In the genomic region with DNA sequence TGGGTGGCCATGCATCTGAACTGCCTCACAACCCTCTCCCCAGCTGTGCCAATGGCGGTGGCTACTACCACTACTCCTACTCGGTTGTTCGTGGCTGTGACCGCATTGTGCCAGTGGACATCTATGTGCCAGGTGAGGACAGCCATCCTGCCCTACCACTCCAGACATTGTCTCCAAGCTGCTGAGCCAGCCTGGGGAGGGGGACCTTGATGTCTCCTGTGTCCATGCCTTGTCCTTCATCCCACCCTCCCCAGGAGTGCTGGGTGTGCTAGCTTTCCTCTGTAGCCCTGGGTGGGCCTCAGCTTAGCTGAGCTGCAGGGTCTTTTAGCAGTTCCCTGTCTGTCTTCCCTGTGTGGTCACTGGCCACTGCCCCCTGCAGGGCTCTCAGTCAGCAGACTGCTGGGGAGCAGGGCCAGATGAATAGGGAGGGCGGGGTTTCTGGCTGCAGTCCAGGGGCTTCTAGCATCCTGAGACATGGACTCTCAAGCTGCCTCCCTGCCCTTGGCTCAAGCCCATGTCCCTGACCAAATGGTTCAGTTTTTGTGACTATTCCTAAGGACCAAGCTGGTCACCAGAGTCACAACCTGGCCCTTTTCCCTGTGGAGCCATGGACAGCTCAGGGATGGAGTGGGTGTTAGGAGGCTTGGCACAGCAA, we compare ENCODE assay signal across 8 mouse cellular contexts. TPM values are rescaled to one million over a fixed set of nuclear protein-coding genes. Genes with fewer than 3 reads are reported as not detected.
A peak's percentile ranks its signal among the peaks of the same experiment; 100 is the strongest.
DNase-seq lines count a peak whose midpoint lies in the region; ATAC-seq and TF ChIP-seq lines count a peak whose summit lies in the region.

No protein-coding gene starts in this region.

- H3K27me3 ChIP-seq in intestine, embryonic 16.5 days (replicated peaks; ENCODE audit: control insufficient read depth, insufficient read depth, low read length) = no peaks in the 10 kb centered on the region
- no peaks in the 10 kb centered on the region for H3K27me3 ChIP-seq in intestine, embryonic 15.5 days (replicated peaks)
- no peaks in the 10 kb centered on the region for H3K27me3 ChIP-seq in neural tube, embryonic 12.5 days (replicated peaks)
- no peaks in the 10 kb centered on the region for H3K27me3 ChIP-seq in neural tube, embryonic 15.5 days (replicated peaks)
- no peaks in the 10 kb centered on the region for H3K27me3 ChIP-seq in midbrain, postnatal 0 days (ENCODE audit: insufficient read depth, low read length)

- no peak overlapping the region for H3K4me3 ChIP-seq in intestine, embryonic 16.5 days (ENCODE audit: low read length)
- H3K4me3 ChIP-seq in intestine, embryonic 15.5 days (replicated peaks) = no peak overlapping the region
- H3K4me3 ChIP-seq in neural tube, embryonic 12.5 days = no peak overlapping the region
- H3K4me3 ChIP-seq in neural tube, embryonic 15.5 days (replicated peaks) = no peak overlapping the region
- H3K4me3 ChIP-seq in midbrain, postnatal 0 days (ENCODE audit: low read depth, low read length) = no peak overlapping the region

- H3K4me1 ChIP-seq in intestine, embryonic 16.5 days (ENCODE audit: control insufficient read depth, insufficient read depth, low read length) = peaks cover 13% of the 10 kb centered on the region
- peaks cover 22% of the 10 kb centered on the region for H3K4me1 ChIP-seq in intestine, embryonic 15.5 days (replicated peaks)
- H3K4me1 ChIP-seq in neural tube, embryonic 12.5 days = peaks cover 27% of the 10 kb centered on the region
- peaks cover 39% of the 10 kb centered on the region for H3K4me1 ChIP-seq in neural tube, embryonic 15.5 days
- peaks cover 7% of the 10 kb centered on the region; the same call in 1 of the 2 replicates for H3K4me1 ChIP-seq in midbrain, postnatal 0 days (ENCODE audit: insufficient read depth, low read length)

- H3K9ac ChIP-seq in intestine, embryonic 16.5 days (ENCODE audit: low read depth, low read length) = 0 out of 2 replicates have a peak overlapping the region, but pooled peaks have one; percentile 16
- no peak overlapping the region for H3K9ac ChIP-seq in intestine, embryonic 15.5 days
- 0 out of 2 replicates have a peak overlapping the region, but pooled peaks have one; percentile 3 for H3K9ac ChIP-seq in neural tube, embryonic 12.5 days
- H3K9ac ChIP-seq in neural tube, embryonic 15.5 days (replicated peaks) = no peak overlapping the region
- no peak overlapping the region for H3K9ac ChIP-seq in midbrain, postnatal 0 days (replicated peaks; ENCODE audit: low read length, poor library complexity, severe bottlenecking)

- 88% methylated on average over 5 of the region's 5 CpGs for WGBS in intestine, embryonic 16.5 days
- 85% methylated on average over 5 of the region's 5 CpGs for WGBS in intestine, embryonic 15.5 days
- WGBS in neural tube, embryonic 12.5 days = 91% methylated on average over 5 of the region's 5 CpGs
- WGBS in neural tube, embryonic 15.5 days = 94% methylated on average over 5 of the region's 5 CpGs
- WGBS in midbrain, postnatal 0 days = 85% methylated on average over 5 of the region's 5 CpGs

- TF ChIP-seq CTCF in midbrain, postnatal 0 days (IDR thresholded peaks at IDR 0.05) = peak; percentile 16; the same call in 1 of the 2 replicates

- H3K4me2 ChIP-seq in intestine, embryonic 16.5 days (ENCODE audit: low read depth, low read length) = no peak overlapping the region
- no peak overlapping the region for H3K4me2 ChIP-seq in intestine, embryonic 15.5 days (replicated peaks)
- no peak overlapping the region for H3K4me2 ChIP-seq in neural tube, embryonic 12.5 days (replicated peaks)
- H3K4me2 ChIP-seq in neural tube, embryonic 15.5 days = no peak overlapping the region
- H3K4me2 ChIP-seq in midbrain, postnatal 0 days (ENCODE audit: low read depth, low read length, poor library complexity, severe bottlenecking) = no peak overlapping the region

- no peaks in the 10 kb centered on the region for H3K9me3 ChIP-seq in intestine, embryonic 16.5 days (ENCODE audit: control insufficient read depth, low read length)
- H3K9me3 ChIP-seq in intestine, embryonic 15.5 days = no peaks in the 10 kb centered on the region
- H3K9me3 ChIP-seq in neural tube, embryonic 12.5 days = no peaks in the 10 kb centered on the region
- H3K9me3 ChIP-seq in neural tube, embryonic 15.5 days (replicated peaks) = no peaks in the 10 kb centered on the region
- H3K9me3 ChIP-seq in midbrain, postnatal 0 days (ENCODE audit: low read length) = no peaks in the 10 kb centered on the region

- peak; percentile 52 to 75 for DNase-seq in cerebellum, postnatal 25 days
- DNase-seq in midbrain, postnatal 0 days (ENCODE audit: low spot score) = peak; percentile 52
- no peak for DNase-seq in embryo, embryonic 10.5 days (ENCODE audit: low spot score)

- peaks cover 27% of the 10 kb centered on the region for H3K36me3 ChIP-seq in intestine, embryonic 16.5 days (ENCODE audit: control insufficient read depth, insufficient read depth, low read length)
- H3K36me3 ChIP-seq in intestine, embryonic 15.5 days = peaks cover 52% of the 10 kb centered on the region
- peaks cover 59% of the 10 kb centered on the region for H3K36me3 ChIP-seq in neural tube, embryonic 12.5 days
- peaks cover 59% of the 10 kb centered on the region for H3K36me3 ChIP-seq in neural tube, embryonic 15.5 days
- peaks cover 39% of the 10 kb centered on the region for H3K36me3 ChIP-seq in midbrain, postnatal 0 days (ENCODE audit: insufficient read depth, low read length)

- H3K27ac ChIP-seq in intestine, embryonic 16.5 days (ENCODE audit: low read length) = no peak overlapping the region
- H3K27ac ChIP-seq in intestine, embryonic 15.5 days = no peak overlapping the region
- no peak overlapping the region for H3K27ac ChIP-seq in neural tube, embryonic 12.5 days
- H3K27ac ChIP-seq in neural tube, embryonic 15.5 days (replicated peaks) = no peak overlapping the region
- H3K27ac ChIP-seq in midbrain, postnatal 0 days (ENCODE audit: low read depth, low read length) = no peak overlapping the region

- no peak for ATAC-seq in intestine, embryonic 16.5 days
- no peak for ATAC-seq in intestine, embryonic 15.5 days
- no peak for ATAC-seq in neural tube, embryonic 12.5 days (ENCODE audit: low FRiP score, low read depth)
- ATAC-seq in neural tube, embryonic 15.5 days (ENCODE audit: low FRiP score) = no peak
- no peak for ATAC-seq in midbrain, postnatal 0 days (ENCODE audit: low FRiP score)
- ATAC-seq in granulocyte monocyte progenitor cell, adult 5-6 weeks (replicated peaks; ENCODE audit: poor library complexity, severe bottlenecking) = no peak

RNA-seq across cellular contexts. Expression of gene Gamt, which starts 4.8 kb away (rescaled TPM):
- 91.0 and 106 TPM in 2 replicates for polyA plus RNA-seq in intestine, embryonic 16.5 days (2015; fragmentation: Nextera tagmentation; extraction: Ambion mirVana)
- polyA plus RNA-seq in intestine, embryonic 15.5 days (2015; fragmentation: Nextera tagmentation; extraction: Ambion mirVana) = 71.0 and 112 TPM in 2 replicates
- polyA plus RNA-seq in neural tube, embryonic 12.5 days (2016; fragmentation: Nextera tagmentation; extraction: Ambion mirVana) = 37.9 and 38.6 TPM in 2 replicates
- 27.9 and 34.6 TPM in 2 replicates for polyA plus RNA-seq in neural tube, embryonic 15.5 days (2015; fragmentation: Nextera tagmentation; extraction: Ambion mirVana)
- 12.5 and 14.3 TPM in 2 replicates for total RNA-seq in midbrain, postnatal 0 days (2014; rRNA removed)
- polyA plus RNA-seq in midbrain, postnatal 0 days (2015; fragmentation: Nextera tagmentation; extraction: Ambion mirVana) = 16.8 and 19.6 TPM in 2 replicates
- 4.8 and 6.9 TPM in 2 replicates for total RNA-seq in granulocyte monocyte progenitor cell, adult 5-6 weeks (2014; fragmentation: Nextera tagmentation)
- total RNA-seq in granulocyte monocyte progenitor cell, adult 5-6 weeks (2017) = 3.1 and 5.7 TPM in 2 replicates

RNA-seq across cellular contexts. Expression of gene Dazap1, which starts 5.3 kb away (rescaled TPM):
- 36.8 and 37.6 TPM in 2 replicates for polyA plus RNA-seq in intestine, embryonic 16.5 days (2015; fragmentation: Nextera tagmentation; extraction: Ambion mirVana)
- 53.1 and 57.0 TPM in 2 replicates for polyA plus RNA-seq in intestine, embryonic 15.5 days (2015; fragmentation: Nextera tagmentation; extraction: Ambion mirVana)
- polyA plus RNA-seq in neural tube, embryonic 12.5 days (2016; fragmentation: Nextera tagmentation; extraction: Ambion mirVana) = 66.6 TPM in 2 replicates
- polyA plus RNA-seq in neural tube, embryonic 15.5 days (2015; fragmentation: Nextera tagmentation; extraction: Ambion mirVana) = 48.6 and 50.4 TPM in 2 replicates
- 107 and 109 TPM in 2 replicates for total RNA-seq in midbrain, postnatal 0 days (2014; rRNA removed)
- 34.2 and 34.5 TPM in 2 replicates for polyA plus RNA-seq in midbrain, postnatal 0 days (2015; fragmentation: Nextera tagmentation; extraction: Ambion mirVana)
- 128 and 145 TPM in 2 replicates for total RNA-seq in granulocyte monocyte progenitor cell, adult 5-6 weeks (2014; fragmentation: Nextera tagmentation)
- total RNA-seq in granulocyte monocyte progenitor cell, adult 5-6 weeks (2017) = 154 and 157 TPM in 2 replicates

RNA-seq across cellular contexts. Expression of gene Ndufs7, which starts 7.1 kb away (rescaled TPM):
- polyA plus RNA-seq in intestine, embryonic 16.5 days (2015; fragmentation: Nextera tagmentation; extraction: Ambion mirVana) = 604 and 616 TPM in 2 replicates
- polyA plus RNA-seq in intestine, embryonic 15.5 days (2015; fragmentation: Nextera tagmentation; extraction: Ambion mirVana) = 467 and 534 TPM in 2 replicates
- 214 and 227 TPM in 2 replicates for polyA plus RNA-seq in neural tube, embryonic 12.5 days (2016; fragmentation: Nextera tagmentation; extraction: Ambion mirVana)
- 353 and 368 TPM in 2 replicates for polyA plus RNA-seq in neural tube, embryonic 15.5 days (2015; fragmentation: Nextera tagmentation; extraction: Ambion mirVana)
- total RNA-seq in midbrain, postnatal 0 days (2014; rRNA removed) = 193 and 201 TPM in 2 replicates
- 358 and 388 TPM in 2 replicates for polyA plus RNA-seq in midbrain, postnatal 0 days (2015; fragmentation: Nextera tagmentation; extraction: Ambion mirVana)
- 109 and 191 TPM in 2 replicates for total RNA-seq in granulocyte monocyte progenitor cell, adult 5-6 weeks (2014; fragmentation: Nextera tagmentation)
- 97.9 and 124 TPM in 2 replicates for total RNA-seq in granulocyte monocyte progenitor cell, adult 5-6 weeks (2017)

RNA-seq across cellular contexts. Expression of gene Mum1, which starts 29.8 kb away (rescaled TPM):
- polyA plus RNA-seq in intestine, embryonic 16.5 days (2015; fragmentation: Nextera tagmentation; extraction: Ambion mirVana) = 40.9 and 42.4 TPM in 2 replicates
- 53.0 and 55.2 TPM in 2 replicates for polyA plus RNA-seq in intestine, embryonic 15.5 days (2015; fragmentation: Nextera tagmentation; extraction: Ambion mirVana)
- 52.1 and 54.6 TPM in 2 replicates for polyA plus RNA-seq in neural tube, embryonic 12.5 days (2016; fragmentation: Nextera tagmentation; extraction: Ambion mirVana)
- polyA plus RNA-seq in neural tube, embryonic 15.5 days (2015; fragmentation: Nextera tagmentation; extraction: Ambion mirVana) = 46.8 and 49.6 TPM in 2 replicates
- 45.1 and 60.9 TPM in 2 replicates for total RNA-seq in midbrain, postnatal 0 days (2014; rRNA removed)
- polyA plus RNA-seq in midbrain, postnatal 0 days (2015; fragmentation: Nextera tagmentation; extraction: Ambion mirVana) = 42.4 and 49.6 TPM in 2 replicates
- total RNA-seq in granulocyte monocyte progenitor cell, adult 5-6 weeks (2014; fragmentation: Nextera tagmentation) = 52.6 and 53.1 TPM in 2 replicates
- 30.6 and 31.0 TPM in 2 replicates for total RNA-seq in granulocyte monocyte progenitor cell, adult 5-6 weeks (2017)

RNA-seq across cellular contexts. Expression of gene Rps15, which starts 36.2 kb away (rescaled TPM):
- polyA plus RNA-seq in intestine, embryonic 16.5 days (2015; fragmentation: Nextera tagmentation; extraction: Ambion mirVana) = 894 and 922 TPM in 2 replicates
- 974 and 1,020 TPM in 2 replicates for polyA plus RNA-seq in intestine, embryonic 15.5 days (2015; fragmentation: Nextera tagmentation; extraction: Ambion mirVana)
- polyA plus RNA-seq in neural tube, embryonic 12.5 days (2016; fragmentation: Nextera tagmentation; extraction: Ambion mirVana) = 643 and 654 TPM in 2 replicates
- polyA plus RNA-seq in neural tube, embryonic 15.5 days (2015; fragmentation: Nextera tagmentation; extraction: Ambion mirVana) = 544 and 638 TPM in 2 replicates
- 971 and 1,162 TPM in 2 replicates for total RNA-seq in midbrain, postnatal 0 days (2014; rRNA removed)
- 633 and 645 TPM in 2 replicates for polyA plus RNA-seq in midbrain, postnatal 0 days (2015; fragmentation: Nextera tagmentation; extraction: Ambion mirVana)
- 3,725 and 3,829 TPM in 2 replicates for total RNA-seq in granulocyte monocyte progenitor cell, adult 5-6 weeks (2014; fragmentation: Nextera tagmentation)
- total RNA-seq in granulocyte monocyte progenitor cell, adult 5-6 weeks (2017) = 2,646 and 2,810 TPM in 2 replicates

Comparison
In these comparisons a context has a peak if more than half of its experiments do, and no peak if none do; other contexts are left out.
1. H3K9ac ChIP-seq: peak in intestine, embryonic 16.5 days (single experiment) and neural tube, embryonic 12.5 days (single experiment); none in intestine, embryonic 15.5 days (single experiment), neural tube, embryonic 15.5 days (single experiment) and midbrain, postnatal 0 days (single experiment).